ENCODE assay signal across 24 mouse cellular contexts in the genomic region with DNA sequence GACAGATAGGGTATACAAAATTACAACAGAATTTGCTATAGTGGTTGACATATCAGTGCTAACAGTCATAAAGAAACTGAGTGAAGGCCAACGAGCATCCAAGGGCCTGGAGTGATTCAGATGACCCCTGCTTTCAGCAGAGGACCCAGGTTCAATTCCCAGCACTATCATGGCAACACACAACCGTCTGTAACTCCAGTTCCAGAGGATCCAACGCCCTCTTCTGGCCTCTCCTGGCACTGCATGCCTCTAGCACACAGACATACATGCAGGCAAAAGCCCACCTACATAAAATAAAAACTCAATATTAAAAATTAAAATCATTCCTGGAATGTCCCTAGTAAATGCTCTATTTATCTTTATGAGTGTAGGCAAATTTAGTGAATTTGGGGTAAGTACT. TPM values are rescaled to one million over a fixed set of nuclear protein-coding genes. Genes with fewer than 3 reads are reported as not detected.
A peak's percentile ranks its signal among the peaks of the same experiment; 100 is the strongest.
DNase-seq lines count a peak whose midpoint lies in the region; ATAC-seq and TF ChIP-seq lines count a peak whose summit lies in the region.
"Had no signal": no experiment of that assay in that cellular context is flagged by ENCODE, and none has a peak within 500 bp of the region (broad histone marks: within the 10 kb centered on the region; RNA-seq: fewer than 3 reads in every experiment).

No protein-coding gene starts in this region.

- no peak overlapping the region for H3K4me2 ChIP-seq in hindbrain, postnatal 0 days (ENCODE audit: low read depth, low read length)
- no peak overlapping the region for H3K4me2 ChIP-seq in hindbrain, embryonic 12.5 days (replicated peaks)
- no peak overlapping the region for H3K4me2 ChIP-seq in liver, embryonic 14.5 days (ENCODE audit: low read depth)
- H3K4me2 ChIP-seq in liver, embryonic 12.5 days: no peak overlapping the region
- H3K4me2 ChIP-seq: embryonic facial prominence, embryonic 15.5 days; forebrain, embryonic 15.5 days; hindbrain, embryonic 14.5 days had no signal

- 75% methylated on average over 3 of the region's 3 CpGs for WGBS in hindbrain, postnatal 0 days
- WGBS in hindbrain, embryonic 12.5 days: 69% methylated on average over 3 of the region's 3 CpGs
- 41% methylated on average over 3 of the region's 3 CpGs for WGBS in liver, embryonic 14.5 days (ENCODE audit: insufficient replicate concordance)
- WGBS in liver, embryonic 12.5 days (ENCODE audit: insufficient replicate concordance): 55% methylated on average over 3 of the region's 3 CpGs

- no peak for ATAC-seq in hindbrain, postnatal 0 days
- no peak for ATAC-seq in hindbrain, embryonic 12.5 days (ENCODE audit: low FRiP score)
- ATAC-seq in liver, embryonic 14.5 days (ENCODE audit: insufficient read depth): no peak
- no peak for ATAC-seq in liver, embryonic 12.5 days
- ATAC-seq: activated CD4-positive, CD25-positive, alpha-beta regulatory T cell, adult 4 months; forebrain, embryonic 15.5 days had no signal

- H3K4me3 ChIP-seq in hindbrain, postnatal 0 days (ENCODE audit: low read length): no peak overlapping the region
- H3K4me3 ChIP-seq in hindbrain, embryonic 12.5 days: no peak overlapping the region
- H3K4me3 ChIP-seq in liver, embryonic 14.5 days (ENCODE audit: insufficient read depth in 1 of 2, low read depth in 2 of 2, low read length in 2 of 2): no peak overlapping the region
- H3K4me3 ChIP-seq in liver, embryonic 12.5 days: no peak overlapping the region
- no peak overlapping the region for H3K4me3 ChIP-seq in E14TG2a.4 (replicated peaks; ENCODE audit: low read length)
- H3K4me3 ChIP-seq: embryonic facial prominence, embryonic 15.5 days; erythroblast, embryonic 14.5 days; forebrain, embryonic 10.5 days; forebrain, embryonic 15.5 days; heart, embryonic 10.5 days had no signal

- DNase-seq in hindbrain, postnatal 0 days (ENCODE audit: low spot score): no peak
- DNase-seq in liver, embryonic 14.5 days (ENCODE audit: low read depth in 3 of 3, low spot score in 3 of 3): no peak
- peak; percentile 21 for DNase-seq in R1 (ENCODE audit: low read depth, low spot score)
- DNase-seq in right cerebral cortex, postnatal 4 days: no peak
- no peak for DNase-seq in cerebellum, adult 8-10 months
- DNase-seq: adrenal gland, postnatal 14 days; cerebellum, adult 2 months; cerebellum, postnatal 14 days; embryo, embryonic 11 days; gastrocnemius, postnatal 10 days; heart, postnatal 10 days; kidney, adult 11 months had no signal

- H3K9me3 ChIP-seq in hindbrain, postnatal 0 days (ENCODE audit: low read length): no peaks in the 10 kb centered on the region
- H3K9me3 ChIP-seq in hindbrain, embryonic 12.5 days (replicated peaks): no peaks in the 10 kb centered on the region
- no peaks in the 10 kb centered on the region for H3K9me3 ChIP-seq in liver, embryonic 14.5 days (ENCODE audit: control insufficient read depth, low read length)
- no peaks in the 10 kb centered on the region for H3K9me3 ChIP-seq in liver, embryonic 12.5 days (replicated peaks)
- no peaks in the 10 kb centered on the region for H3K9me3 ChIP-seq in E14TG2a.4 (ENCODE audit: low read length)
- H3K9me3 ChIP-seq: embryonic facial prominence, embryonic 15.5 days; forebrain, embryonic 15.5 days; heart, embryonic 10.5 days had no signal

- no peaks in the 10 kb centered on the region for H3K4me1 ChIP-seq in hindbrain, postnatal 0 days (ENCODE audit: insufficient read depth, low read length)
- H3K4me1 ChIP-seq in hindbrain, embryonic 12.5 days: no peaks in the 10 kb centered on the region
- H3K4me1 ChIP-seq in liver, embryonic 14.5 days (replicated peaks; ENCODE audit: control insufficient read depth in 2 of 2, insufficient read depth in 2 of 2, low read length in 1 of 2): no peaks in the 10 kb centered on the region
- H3K4me1 ChIP-seq in liver, embryonic 12.5 days: no peaks in the 10 kb centered on the region
- no peaks in the 10 kb centered on the region for H3K4me1 ChIP-seq in E14TG2a.4 (replicated peaks; ENCODE audit: low read depth, low read length)
- H3K4me1 ChIP-seq: embryonic facial prominence, embryonic 15.5 days; forebrain, embryonic 15.5 days; heart, embryonic 10.5 days had no signal

- H3K27me3 ChIP-seq in hindbrain, postnatal 0 days (ENCODE audit: insufficient read depth, low read length): no peaks in the 10 kb centered on the region
- no peaks in the 10 kb centered on the region for H3K27me3 ChIP-seq in hindbrain, embryonic 12.5 days
- no peaks in the 10 kb centered on the region for H3K27me3 ChIP-seq in liver, embryonic 14.5 days (ENCODE audit: control insufficient read depth, insufficient read depth, low read length)
- H3K27me3 ChIP-seq in liver, embryonic 12.5 days (replicated peaks): no peaks in the 10 kb centered on the region
- H3K27me3 ChIP-seq in E14TG2a.4 (ENCODE audit: insufficient read depth, low read length): no peaks in the 10 kb centered on the region
- H3K27me3 ChIP-seq: CH12.LX; embryonic facial prominence, embryonic 15.5 days; forebrain, embryonic 15.5 days had no signal

- peak; percentile 17; the same call in 1 of the 2 replicates for TF ChIP-seq CTCF in hindbrain, postnatal 0 days (IDR thresholded peaks at IDR 0.05; ENCODE audit: low read depth)
- TF ChIP-seq CTCF in liver, embryonic 14.5 days (IDR thresholded peaks at IDR 0.05; ENCODE audit: low read depth): 0 out of 2 replicates have a peak, but pooled peaks have one; percentile 14
- TF ChIP-seq CTCF in E14TG2a.4 (conservative IDR thresholded peaks at IDR 0.05; ENCODE audit: low read length): peak; percentile 38; the same call in 1 of the 2 replicates

- H3K9ac ChIP-seq in hindbrain, postnatal 0 days (replicated peaks; ENCODE audit: low read length): no peak overlapping the region
- H3K9ac ChIP-seq in hindbrain, embryonic 12.5 days: no peak overlapping the region
- no peak overlapping the region for H3K9ac ChIP-seq in liver, embryonic 14.5 days (replicated peaks)
- no peak overlapping the region for H3K9ac ChIP-seq in liver, embryonic 12.5 days
- H3K9ac ChIP-seq: embryonic facial prominence, embryonic 15.5 days; forebrain, embryonic 15.5 days; hindbrain, embryonic 14.5 days had no signal

- H3K27ac ChIP-seq in hindbrain, postnatal 0 days: no peak overlapping the region
- no peak overlapping the region for H3K27ac ChIP-seq in hindbrain, embryonic 12.5 days
- H3K27ac ChIP-seq in liver, embryonic 14.5 days: no peak overlapping the region
- no peak overlapping the region for H3K27ac ChIP-seq in liver, embryonic 12.5 days
- H3K27ac ChIP-seq: embryonic facial prominence, embryonic 15.5 days; forebrain, embryonic 10.5 days; forebrain, embryonic 15.5 days; heart, embryonic 10.5 days; hindbrain, embryonic 14.5 days had no signal

- TF ChIP-seq EP300 in liver, embryonic 14.5 days (IDR thresholded peaks at IDR 0.05; ENCODE audit: low read depth): no peak

- H3K36me3 ChIP-seq in hindbrain, postnatal 0 days (ENCODE audit: insufficient read depth, low read length): no peaks in the 10 kb centered on the region
- H3K36me3 ChIP-seq in hindbrain, embryonic 12.5 days: no peaks in the 10 kb centered on the region
- H3K36me3 ChIP-seq in liver, embryonic 14.5 days (replicated peaks; ENCODE audit: control insufficient read depth, insufficient read depth, low read depth): no peaks in the 10 kb centered on the region
- H3K36me3 ChIP-seq in liver, embryonic 12.5 days: no peaks in the 10 kb centered on the region
- no peaks in the 10 kb centered on the region for H3K36me3 ChIP-seq in E14TG2a.4 (ENCODE audit: insufficient read depth, low read length)
- H3K36me3 ChIP-seq: embryonic facial prominence, embryonic 15.5 days; forebrain, embryonic 10.5 days; forebrain, embryonic 15.5 days; G1E; heart, embryonic 10.5 days had no signal

RNA-seq across cellular contexts. Expression of a gene that starts 59.7 kb away (rescaled TPM):
- total RNA-seq in hindbrain, postnatal 0 days (2014; rRNA removed): 12.3 and 26.2 TPM in 2 replicates
- polyA plus RNA-seq in hindbrain, postnatal 0 days (2015; fragmentation: Nextera tagmentation; extraction: Ambion mirVana): 32.9 and 35.1 TPM in 2 replicates
- 49.1 and 58.0 TPM in 2 replicates for polyA plus RNA-seq in hindbrain, embryonic 12.5 days (2016; fragmentation: Nextera tagmentation; extraction: Ambion mirVana)
- polyA plus RNA-seq in liver, embryonic 14.5 days (2012; rRNA removed): 0.68 and 1.6 TPM in 2 replicates
- polyA plus RNA-seq in liver, embryonic 14.5 days (2014; fragmentation: Nextera tagmentation; extraction: Ambion mirVana): 1.7 and 2.4 TPM in 2 replicates
- 5.9 and 6.2 TPM in 2 replicates for polyA plus RNA-seq in liver, embryonic 12.5 days (2016; fragmentation: Nextera tagmentation; extraction: Ambion mirVana)
- polyA plus RNA-seq: erythroblast, embryonic 14.5 days; G1E had no signal
